Mouse (Mus musculus): ENCODE results near the gene Mtrf1.

GRCm38 (mm10) chr14:79389438-79390264 lies 7.9 kb upstream of the Mtrf1 start:
- TF ChIP-seq CTCF (IDR thresholded peaks at IDR 0.05; ENCODE audit: insufficient read depth, low read depth, low read length) (no peak), POLR2A (IDR thresholded peaks at IDR 0.05; ENCODE audit: insufficient read depth, low read depth, low read length) (no peak)
